Mouse (Mus musculus): ENCODE results near the gene Pus3. TPM values are rescaled to one million over a fixed set of nuclear protein-coding genes. Genes with fewer than 3 reads are reported as not detected.

The Pus3 gene
- polyA plus RNA-seq, 1 experiment from 2014 or later: 7.9 TPM

DNA sequence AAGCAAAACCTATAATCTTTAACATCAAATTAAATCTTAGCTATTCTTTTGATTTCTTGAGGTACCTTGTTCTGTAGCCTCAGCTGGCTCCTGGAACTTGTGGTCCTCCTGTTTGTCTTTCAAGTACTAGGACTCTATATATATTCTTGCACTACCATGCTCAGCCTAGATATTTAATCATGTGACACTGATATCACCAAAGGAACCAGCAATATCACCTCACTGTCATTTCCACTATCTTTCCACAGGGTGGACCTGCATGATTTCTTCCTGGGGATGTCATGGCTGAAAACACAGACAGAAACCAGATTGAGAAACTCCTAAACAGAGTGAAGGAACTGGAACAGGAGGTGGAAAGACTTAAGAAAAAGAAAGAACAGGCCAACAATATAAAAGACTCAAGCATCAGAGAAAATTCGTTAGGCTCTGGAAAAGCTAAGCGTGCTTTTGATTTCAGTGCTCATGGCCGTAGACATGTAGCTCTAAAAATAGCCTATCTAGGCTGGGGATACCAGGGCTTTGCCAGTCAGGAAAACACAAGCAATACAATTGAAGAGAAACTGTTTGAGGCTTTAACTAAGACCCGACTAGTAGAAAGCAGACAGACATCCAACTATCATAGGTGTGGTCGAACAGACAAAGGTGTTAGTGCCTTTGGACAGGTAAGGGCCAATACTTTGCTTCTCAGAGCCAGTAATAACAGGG, 6.3 kb downstream of the Pus3 start:
- ATAC-seq (ENCODE audit: low FRiP score, low TSS enrichment) (no peak), DNase-seq (ENCODE audit: low spot score) (no peak)
- Histone ChIP-seq H3K27me3 (ENCODE audit: control insufficient read depth, insufficient read depth, low read length) (no peaks in the 10 kb centered on the region), H3K4me1 (replicated peaks; ENCODE audit: control insufficient read depth, insufficient read depth) (no peaks in the 10 kb centered on the region), H3K9ac (ENCODE audit: low read length) (no peak overlapping the region), H3K4me3 (ENCODE audit: low read depth, low read length) (no peak overlapping the region), H3K4me2 (replicated peaks; ENCODE audit: low read depth) (no peak overlapping the region), H3K36me3 (ENCODE audit: control insufficient read depth, insufficient read depth, low read length) (no peaks in the 10 kb centered on the region), H3K9me3 (ENCODE audit: control insufficient read depth, low read length) (no peaks in the 10 kb centered on the region), H3K27ac (replicated peaks) (no peak overlapping the region)
- TF ChIP-seq CTCF (IDR thresholded peaks at IDR 0.05; ENCODE audit: low read depth) (no peak), EP300 (optimal IDR thresholded peaks at IDR 0.05) (no peak)
- WGBS: 88% methylated on average over 5 of the region's 5 CpGs

- Histone ChIP-seq H3K27ac (replicated peaks) (no peak overlapping the region), H3K36me3 (ENCODE audit: control insufficient read depth, insufficient read depth, low read length) (no peaks in the 10 kb centered on the region), H3K4me1 (replicated peaks; ENCODE audit: control insufficient read depth, insufficient read depth) (no peaks in the 10 kb centered on the region), H3K9ac (ENCODE audit: low read length) (no peak overlapping the region), H3K9me3 (ENCODE audit: control insufficient read depth, low read length) (no peaks in the 10 kb centered on the region), H3K4me3 (ENCODE audit: low read depth, low read length) (no peak overlapping the region), H3K4me2 (replicated peaks; ENCODE audit: low read depth) (no peak overlapping the region), H3K27me3 (ENCODE audit: control insufficient read depth, insufficient read depth, low read length) (no peaks in the 10 kb centered on the region)
- WGBS: 83% methylated on average over 3 of the region's 3 CpGs
- DNase-seq (ENCODE audit: low spot score) (no peak), ATAC-seq (ENCODE audit: low FRiP score, low TSS enrichment) (no peak)
- TF ChIP-seq CTCF (IDR thresholded peaks at IDR 0.05; ENCODE audit: low read depth) (no peak), EP300 (optimal IDR thresholded peaks at IDR 0.05) (no peak)
Observed at GRCm38 (mm10) chr9:35567995-35568394, 9.6 kb downstream of the Pus3 start.

GRCm38 (mm10) chr9:35569571-35570534, 11.5 kb downstream of the Pus3 start, which contains the start of the genes Pate2 and Hyls1:
Gene Pate2 (plus strand): TSS chr9:35570284.
Gene Hyls1 (minus strand): TSS chr9:35570398.
- DNase-seq (ENCODE audit: low spot score): peak; percentile 94
- no peaks in the 10 kb centered on the region for H3K36me3 ChIP-seq (ENCODE audit: control insufficient read depth, insufficient read depth, low read length)

DNA sequence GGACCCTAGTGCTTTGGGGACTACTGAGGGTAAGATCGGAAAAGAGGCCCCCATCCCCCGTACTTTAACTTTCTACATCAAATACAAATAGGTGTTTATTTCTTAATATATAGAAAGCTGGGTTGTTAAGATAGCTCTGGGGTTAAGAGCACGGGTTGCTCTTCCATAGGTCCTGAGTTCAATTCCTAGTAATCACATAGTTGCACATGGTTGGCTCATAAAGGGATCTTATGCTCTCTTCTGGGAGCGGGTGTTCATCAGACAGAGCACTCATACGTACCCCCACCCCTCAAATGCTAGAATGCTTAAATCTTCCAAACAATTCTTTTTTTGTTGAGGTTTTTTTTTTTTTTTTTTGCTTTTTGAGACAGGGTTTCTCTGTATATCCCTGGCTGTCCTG, 12.3 kb downstream of the Pus3 start:
- Histone ChIP-seq H3K27ac (replicated peaks) (no peak overlapping the region), H3K4me3 (ENCODE audit: low read depth, low read length) (peak overlapping the region; percentile 80), H3K27me3 (ENCODE audit: control insufficient read depth, insufficient read depth, low read length) (no peaks in the 10 kb centered on the region), H3K4me2 (replicated peaks; ENCODE audit: low read depth) (peak overlapping the region; percentile 90), H3K9ac (ENCODE audit: low read length) (no peak overlapping the region), H3K4me1 (replicated peaks; ENCODE audit: control insufficient read depth, insufficient read depth) (no peaks in the 10 kb centered on the region), H3K9me3 (ENCODE audit: control insufficient read depth, low read length) (no peaks in the 10 kb centered on the region), H3K36me3 (ENCODE audit: control insufficient read depth, insufficient read depth, low read length) (no peaks in the 10 kb centered on the region)
- TF ChIP-seq CTCF (IDR thresholded peaks at IDR 0.05; ENCODE audit: low read depth) (no peak), EP300 (optimal IDR thresholded peaks at IDR 0.05) (no peak)
- ATAC-seq (ENCODE audit: low FRiP score, low TSS enrichment): no peak
- WGBS: 14% methylated on average over 5 of the region's 5 CpGs
- DNase-seq (ENCODE audit: low spot score): no peak

More at GRCm38 (mm10) chr9:35569571-35570534, 11.5 kb downstream of the Pus3 start, which contains the start of the genes Pate2 and Hyls1:
- peak within 1 kb of the TSS; percentile 73 for H3K9ac ChIP-seq (ENCODE audit: low read length)
- H3K4me3 ChIP-seq (ENCODE audit: low read depth, low read length): peak within 1 kb of the TSS; percentile 80
- TF ChIP-seq CTCF (IDR thresholded peaks at IDR 0.05; ENCODE audit: low read depth): peak; percentile 47
- no peak for TF ChIP-seq EP300 (optimal IDR thresholded peaks at IDR 0.05)
- no peaks in the 10 kb centered on the region for H3K27me3 ChIP-seq (ENCODE audit: control insufficient read depth, insufficient read depth, low read length)
- WGBS: under 1% methylated on average over 86 of the region's 86 CpGs
- H3K27ac ChIP-seq (replicated peaks): peak within 1 kb of the TSS; percentile 76
- H3K4me2 ChIP-seq (replicated peaks; ENCODE audit: low read depth): peak within 1 kb of the TSS; percentile 90
- ATAC-seq (ENCODE audit: low FRiP score, low TSS enrichment): peak; percentile 99
- no peaks in the 10 kb centered on the region for H3K4me1 ChIP-seq (replicated peaks; ENCODE audit: control insufficient read depth, insufficient read depth)
- no peaks in the 10 kb centered on the region for H3K9me3 ChIP-seq (ENCODE audit: control insufficient read depth, low read length)

DNA sequence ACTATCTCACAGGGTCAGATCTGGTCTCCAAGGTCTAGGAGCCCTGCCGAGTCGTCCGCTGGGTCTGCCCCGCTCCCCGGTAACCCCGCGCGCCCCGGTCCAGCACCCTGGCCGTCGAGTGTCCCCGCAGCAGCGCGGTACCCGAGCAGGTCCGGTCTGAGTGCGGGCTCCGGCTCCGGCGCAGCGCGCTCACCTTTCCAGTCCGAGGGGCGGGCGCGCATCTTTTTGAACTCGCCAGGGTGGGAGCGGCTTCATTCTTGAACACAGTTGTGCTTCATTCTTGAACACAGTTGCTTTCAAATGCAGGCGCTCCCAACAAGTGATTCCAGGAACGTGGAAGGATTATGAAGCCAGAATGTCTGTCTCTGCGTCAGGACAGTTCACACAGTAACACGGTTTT, 16.0 kb downstream of the Pus3 start:
- no peak overlapping the region for H3K4me2 ChIP-seq (replicated peaks; ENCODE audit: low read depth)
- ATAC-seq (ENCODE audit: low FRiP score, low TSS enrichment): no peak
- no peaks in the 10 kb centered on the region for H3K9me3 ChIP-seq (ENCODE audit: control insufficient read depth, low read length)
- no peak for DNase-seq (ENCODE audit: low spot score)
- 3% methylated on average over 32 of the region's 32 CpGs for WGBS
- no peaks in the 10 kb centered on the region for H3K36me3 ChIP-seq (ENCODE audit: control insufficient read depth, insufficient read depth, low read length)
- H3K4me3 ChIP-seq (ENCODE audit: low read depth, low read length): no peak overlapping the region
- TF ChIP-seq EP300 (optimal IDR thresholded peaks at IDR 0.05) (no peak), CTCF (IDR thresholded peaks at IDR 0.05; ENCODE audit: low read depth) (no peak)
- no peaks in the 10 kb centered on the region for H3K4me1 ChIP-seq (replicated peaks; ENCODE audit: control insufficient read depth, insufficient read depth)
- H3K9ac ChIP-seq (ENCODE audit: low read length): 0 out of 2 replicates have a peak overlapping the region, but pooled peaks have one; percentile 31
- no peaks in the 10 kb centered on the region for H3K27me3 ChIP-seq (ENCODE audit: control insufficient read depth, insufficient read depth, low read length)
- no peak overlapping the region for H3K27ac ChIP-seq (replicated peaks)
